Mouse (Mus musculus): ENCODE data around the gene Etv1. TPM values are rescaled to one million over a fixed set of nuclear protein-coding genes. Genes with fewer than 3 reads are reported as not detected.

The Etv1 gene
- polyA plus RNA-seq (2015; fragmentation: Nextera tagmentation; extraction: Ambion mirVana), result 1.6 and 1.8 TPM in 2 replicates

DNA sequence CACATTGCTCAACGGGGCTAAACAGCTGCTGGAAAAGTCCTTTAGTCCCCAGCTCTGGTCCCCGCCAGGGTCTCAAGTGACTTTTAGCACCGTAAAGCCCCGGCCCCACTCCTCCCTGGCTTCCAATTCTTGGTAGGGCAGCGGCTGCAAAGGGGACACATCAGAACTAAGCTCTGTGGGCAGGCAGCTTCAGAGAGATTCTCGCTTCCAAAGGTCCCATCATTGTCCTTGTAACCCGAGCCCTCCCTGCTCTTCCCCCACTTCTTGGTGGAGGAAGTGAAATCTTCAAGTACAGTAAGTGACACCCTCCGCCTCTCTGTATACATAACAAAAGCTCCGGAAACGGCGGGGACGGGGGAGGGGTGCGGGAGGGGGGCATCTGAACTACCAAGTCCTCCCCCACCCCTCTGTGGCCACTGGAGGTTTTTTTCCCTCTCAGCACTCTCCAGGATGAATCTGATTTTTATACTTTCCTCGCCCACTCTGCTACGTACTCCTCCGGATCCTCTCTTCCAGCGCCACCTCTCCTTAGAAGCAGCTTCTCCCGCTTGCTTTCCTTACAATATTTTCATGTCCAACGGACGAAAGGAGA lies at the start of gene Etv1:
TSS of gene Etv1 (plus strand) at position 195 of the 592 bp plus-strand sequence.
- peak; percentile 37 for DNase-seq (ENCODE audit: low spot score)

DNA sequence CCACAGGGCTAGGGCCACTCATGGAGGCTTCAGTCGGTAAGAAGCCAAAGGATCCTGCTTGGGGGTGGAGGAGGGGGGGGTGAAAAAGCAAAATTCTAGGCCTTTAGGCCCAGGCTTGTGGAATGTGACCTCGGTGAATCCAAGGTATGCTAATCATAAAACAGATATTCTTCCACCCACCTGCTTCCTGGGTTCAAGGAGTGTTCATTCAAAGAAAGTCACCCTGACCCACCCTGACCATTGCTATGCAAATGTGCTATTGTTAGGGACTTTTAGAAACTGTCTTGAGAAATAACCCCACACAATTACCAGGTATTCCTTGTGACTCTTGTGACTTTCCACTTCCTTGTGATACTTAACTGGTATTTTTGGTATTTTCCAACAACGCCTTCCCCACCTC lies 49.5 kb upstream of the Etv1 start:
- no peak for DNase-seq (ENCODE audit: low spot score)

DNA sequence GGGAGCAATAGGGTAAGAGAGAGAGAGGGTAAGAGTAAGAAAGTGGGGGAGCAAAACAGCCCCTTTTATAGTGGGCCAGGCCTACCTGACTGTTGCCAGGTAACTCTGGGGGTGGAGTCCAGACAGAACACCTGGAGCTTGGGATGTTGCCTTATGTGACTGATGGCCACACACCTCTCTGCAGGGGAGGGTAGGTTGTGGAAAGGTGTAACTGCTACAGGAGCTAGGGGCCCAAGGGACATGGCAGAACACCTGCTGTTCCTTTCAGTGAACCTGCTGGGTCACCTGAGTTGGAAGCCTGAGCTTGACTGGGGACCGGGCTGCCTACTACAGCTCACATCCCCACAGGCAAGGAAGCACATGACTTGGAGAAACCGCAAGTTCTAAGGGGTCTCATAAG lies 48.4 kb upstream of the Etv1 start:
- no peak for DNase-seq (ENCODE audit: low spot score)

DNA sequence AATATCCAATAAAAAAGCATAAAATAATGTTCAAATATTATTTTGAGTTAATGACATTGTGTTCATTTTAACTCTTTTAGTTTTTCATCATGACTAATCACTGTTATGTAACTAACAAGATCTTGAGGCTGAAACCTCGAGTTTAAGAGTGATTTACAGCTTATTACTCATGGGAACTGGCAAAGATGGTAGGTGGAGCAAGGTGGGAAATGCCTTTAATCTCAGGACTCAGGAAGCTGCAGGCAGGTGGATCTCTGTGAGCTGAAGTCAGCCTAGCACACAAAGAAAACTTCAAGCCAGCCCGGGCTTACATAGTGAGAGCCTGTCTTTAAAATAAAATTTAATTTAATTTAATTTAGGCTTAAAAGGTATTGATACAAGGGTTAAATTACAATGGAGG lies 19.9 kb upstream of the Etv1 start:
- DNase-seq (ENCODE audit: low spot score), result no peak

DNA sequence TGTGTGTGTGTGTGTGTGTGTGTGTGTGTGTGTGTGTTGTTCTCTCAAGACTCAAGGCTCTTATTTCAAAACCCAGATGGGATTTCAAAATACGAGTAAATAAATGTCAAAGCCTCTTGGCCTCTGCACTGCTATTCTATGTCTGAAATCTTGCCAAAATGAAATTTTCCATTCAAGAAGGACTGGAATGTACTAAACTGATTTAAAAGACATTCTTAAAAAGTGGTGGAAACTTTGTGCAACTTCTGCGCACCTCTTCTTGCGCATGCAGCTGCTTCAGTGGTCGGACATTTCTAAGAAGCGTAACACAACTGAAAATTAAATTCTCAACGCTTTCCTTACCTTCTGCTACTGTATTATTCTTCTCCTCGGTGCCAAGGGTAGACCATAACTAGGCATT lies 1.9 kb upstream of the Etv1 start:
- no peak for DNase-seq (ENCODE audit: low spot score)

DNA sequence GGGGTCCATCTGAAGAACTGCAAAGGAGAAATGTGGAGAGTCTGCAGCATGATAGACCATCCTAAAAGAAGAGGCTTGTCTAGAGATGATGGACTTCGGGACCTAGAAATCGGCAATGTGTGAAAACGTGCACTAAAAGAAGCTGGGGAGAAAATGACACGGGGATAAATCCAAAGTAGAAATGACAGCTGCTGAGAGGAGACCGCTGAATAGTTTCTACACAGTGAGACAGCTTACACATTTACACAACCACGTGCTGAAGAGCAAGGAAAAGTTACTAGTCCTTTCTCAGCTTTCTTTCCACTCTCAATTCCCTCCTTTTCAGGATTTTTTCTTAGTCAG lies 1.3 kb upstream of the Etv1 start:
- no peak for DNase-seq (ENCODE audit: low spot score)

DNA sequence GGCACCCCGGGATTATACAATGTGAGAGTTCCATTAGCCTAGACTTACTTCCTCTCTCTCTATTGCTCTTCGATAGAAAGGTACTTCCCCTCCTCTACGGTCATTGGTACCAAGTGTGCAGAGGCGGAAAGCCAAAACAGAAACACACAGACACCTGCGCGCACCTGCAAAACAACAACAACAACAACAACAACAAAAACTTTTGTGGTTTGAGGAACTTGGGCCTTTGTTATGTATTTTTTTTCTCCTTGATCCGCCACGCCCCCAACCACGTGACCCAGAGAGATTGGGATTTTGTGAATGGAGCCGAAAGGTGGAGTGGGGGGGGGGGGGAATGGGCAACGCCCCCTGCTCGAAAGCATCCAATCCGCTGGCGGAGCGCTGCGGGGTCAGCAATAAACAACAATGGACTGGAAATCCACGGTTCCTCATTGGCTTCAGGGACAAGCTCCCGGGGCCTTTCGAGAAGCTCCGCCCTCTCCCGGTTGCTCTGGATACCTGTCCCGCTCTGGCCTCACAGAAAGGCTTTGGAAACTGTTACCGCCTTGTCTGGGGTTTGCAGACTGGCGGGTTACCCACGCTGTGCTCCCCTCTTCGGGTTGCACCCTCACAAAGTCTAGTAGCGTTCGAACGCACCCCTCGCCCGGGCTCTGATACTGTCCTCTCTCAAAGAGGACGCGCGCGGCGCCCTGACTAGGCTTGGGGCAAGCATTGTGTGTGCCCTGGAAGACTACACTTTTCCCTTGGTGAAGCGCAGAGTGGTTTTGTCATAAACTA lies 693 bp upstream of the Etv1 start:
- peak; percentile 27 for DNase-seq (ENCODE audit: low spot score)

DNA sequence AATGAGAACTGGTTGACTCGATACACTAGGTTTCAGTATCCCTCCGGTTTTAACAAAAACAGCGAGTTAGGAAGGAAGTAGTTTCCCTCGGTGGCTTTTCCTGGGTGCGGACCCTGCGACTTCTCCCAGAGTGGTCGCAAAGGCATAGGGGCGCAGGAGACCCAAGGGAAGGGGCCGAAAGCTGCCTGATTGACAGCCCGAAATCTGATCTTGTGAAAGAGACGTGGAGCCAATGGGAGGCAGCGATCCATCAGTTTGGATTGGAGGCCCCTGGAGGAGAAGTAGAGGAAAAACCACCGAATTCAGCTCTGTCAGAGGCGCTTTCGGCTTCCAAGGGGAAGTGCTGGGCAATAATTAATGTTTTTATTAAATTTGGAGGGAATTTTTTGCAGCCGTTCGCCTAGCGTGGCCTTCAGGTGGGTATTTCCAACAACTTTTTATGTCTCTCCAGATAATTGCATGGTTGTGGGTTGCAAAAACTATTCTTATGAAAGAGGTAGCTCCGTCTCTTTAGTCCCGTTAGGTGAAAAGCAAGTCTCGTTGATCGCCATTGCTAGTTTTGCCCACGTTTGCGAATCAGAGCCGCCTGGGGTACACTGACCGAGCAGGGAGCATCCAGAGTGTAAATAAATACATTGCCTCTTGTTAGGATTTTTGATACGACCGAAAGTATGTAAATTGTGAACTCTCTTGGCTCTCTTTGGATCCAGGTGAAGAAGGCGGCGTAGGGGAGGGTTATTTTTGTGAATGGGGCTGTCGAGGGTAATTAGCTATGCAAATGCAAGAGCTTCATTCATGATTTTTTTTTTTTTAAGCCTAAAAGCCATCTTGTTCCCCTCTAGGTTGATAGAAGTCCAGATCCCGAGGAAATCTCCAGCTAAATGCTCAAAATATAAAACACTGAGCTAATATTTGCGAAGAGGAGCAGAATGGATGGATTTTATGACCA lies 1.1 kb downstream of the Etv1 start:
- no peak for DNase-seq (ENCODE audit: low spot score)

DNA sequence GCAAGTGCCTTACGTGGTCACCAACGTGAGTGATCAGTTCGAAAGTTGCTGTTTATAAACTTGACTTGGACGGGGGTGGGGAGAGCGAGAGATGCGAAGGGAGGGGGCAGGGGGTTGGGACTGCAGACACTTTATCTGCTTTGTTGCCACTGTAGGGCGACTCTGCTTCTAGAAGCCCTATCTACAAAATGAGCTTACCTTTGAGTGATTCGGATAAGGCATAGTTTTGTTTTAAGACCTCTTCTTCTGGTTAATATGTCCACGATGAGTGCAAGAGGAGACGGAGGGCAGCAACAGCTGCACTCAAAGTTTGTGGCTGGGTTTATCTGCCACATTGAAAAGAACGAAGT lies 1.8 kb downstream of the Etv1 start:
- DNase-seq (ENCODE audit: low spot score), result no peak

DNA sequence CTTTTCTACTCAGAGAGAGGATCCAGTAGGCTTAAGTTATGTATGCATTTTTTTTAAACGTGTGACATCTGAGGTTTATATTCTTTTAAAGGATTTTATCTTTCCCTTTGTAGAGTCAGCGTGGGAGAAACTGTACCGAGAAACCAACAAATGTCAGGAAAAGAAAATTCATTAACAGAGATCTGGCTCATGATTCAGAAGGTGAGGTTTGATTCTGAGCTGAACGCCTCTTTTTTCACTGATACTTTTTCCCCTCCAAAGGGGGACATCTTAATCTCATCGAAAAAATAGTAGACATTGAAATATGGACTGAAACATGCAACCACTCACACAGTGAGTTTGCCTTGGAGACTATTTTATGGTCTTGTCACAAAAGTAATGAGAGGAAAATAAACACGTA lies 2.5 kb downstream of the Etv1 start:
- DNase-seq (ENCODE audit: low spot score), result no peak

DNA sequence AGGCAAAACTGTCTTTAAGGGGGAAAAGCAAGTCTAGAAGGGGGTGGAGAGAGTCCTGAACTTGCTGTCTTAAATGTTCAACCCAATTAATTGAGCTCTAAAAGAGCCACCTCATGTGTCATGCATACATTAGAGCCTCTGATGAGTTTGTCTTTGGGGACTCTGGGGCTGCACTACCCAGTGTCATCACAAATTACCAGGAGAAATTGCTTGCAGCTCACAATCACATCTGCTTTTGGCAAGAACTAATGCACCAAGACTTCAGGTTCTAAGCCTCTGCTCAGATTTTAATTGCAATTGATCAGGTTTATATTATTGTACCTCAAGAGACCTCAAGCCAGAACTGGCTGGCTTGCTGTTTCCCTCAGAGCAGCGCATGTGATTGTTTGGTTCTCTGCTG lies 4.1 kb downstream of the Etv1 start:
- DNase-seq (ENCODE audit: low spot score), result no peak

DNA sequence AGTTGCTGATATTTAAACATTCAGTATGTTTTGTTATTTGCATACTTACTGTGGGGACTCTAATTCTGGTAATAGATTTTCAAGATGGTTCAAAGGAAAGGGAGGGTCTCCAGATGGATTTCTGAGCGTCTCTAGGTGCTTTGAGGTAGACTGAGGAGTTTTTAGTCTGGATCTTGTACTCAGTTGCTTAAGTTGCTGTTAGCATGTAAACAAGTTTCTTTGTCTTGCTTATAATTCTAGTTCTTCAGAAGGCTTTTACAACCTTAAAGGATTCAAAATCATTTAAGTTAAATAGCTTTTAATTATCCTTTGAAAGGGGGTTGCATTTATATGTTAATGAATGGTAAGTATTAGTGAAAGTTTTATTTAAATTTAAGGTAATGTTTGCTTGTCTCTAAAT lies 5.0 kb downstream of the Etv1 start:
- no peak for DNase-seq (ENCODE audit: low spot score)

DNA sequence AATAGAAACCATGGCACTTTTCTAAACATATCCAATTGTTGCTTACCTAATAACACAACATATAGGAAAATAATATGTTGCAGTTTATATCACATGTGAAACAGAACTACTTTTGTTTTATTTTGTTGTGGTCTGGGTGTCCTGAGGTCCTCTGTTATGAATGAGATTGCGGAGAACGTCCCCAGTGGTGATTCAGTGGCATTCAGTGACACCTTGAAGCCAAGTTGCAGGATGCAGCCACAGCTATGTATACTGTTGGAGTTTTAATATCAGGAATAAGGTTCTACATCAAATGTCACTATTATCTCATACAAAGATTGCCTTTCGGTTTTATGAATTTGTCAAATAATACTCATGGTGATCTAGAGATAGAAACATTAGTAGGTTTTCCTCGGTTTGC lies 7.4 kb downstream of the Etv1 start:
- DNase-seq (ENCODE audit: low spot score), result no peak

DNA sequence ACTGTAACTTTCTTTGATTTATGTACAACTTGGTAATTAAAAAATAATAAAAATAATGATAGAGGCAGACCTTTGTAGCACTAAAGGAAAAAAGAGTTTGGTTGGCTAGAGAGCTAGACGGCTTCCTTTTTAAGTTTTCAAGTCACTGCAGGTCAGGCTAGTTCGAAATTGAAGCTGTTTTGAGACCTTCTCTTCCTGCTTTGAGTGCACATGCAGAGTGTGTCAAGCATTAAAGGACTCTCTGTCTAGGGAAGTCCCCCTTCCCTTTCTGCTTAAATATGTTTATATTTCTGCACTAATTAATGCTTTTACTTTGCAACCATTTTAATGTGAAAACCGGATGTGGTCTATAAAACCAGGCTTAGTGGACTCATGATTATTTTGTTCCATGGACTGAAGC lies 8.5 kb downstream of the Etv1 start:
- DNase-seq (ENCODE audit: low spot score), result no peak

DNA sequence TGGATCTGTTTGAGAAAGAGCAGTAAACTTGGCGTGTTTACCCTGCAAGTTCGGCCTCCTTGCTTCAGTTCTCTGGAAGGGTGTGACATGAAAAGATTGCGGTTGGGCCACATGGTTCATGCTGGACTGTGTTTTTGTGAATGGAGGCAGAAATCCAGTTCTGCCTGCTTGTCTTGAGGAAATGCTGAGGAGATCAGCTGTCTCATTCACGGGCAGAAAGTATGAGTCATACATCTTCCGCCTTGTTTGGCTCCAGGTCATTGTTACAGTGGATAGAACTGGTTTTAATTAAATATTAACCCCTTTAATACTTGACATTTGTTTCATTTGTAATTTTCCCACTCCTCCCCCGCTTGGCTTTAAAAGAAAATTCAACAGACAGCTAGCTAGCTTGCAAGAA lies 9.4 kb downstream of the Etv1 start:
- DNase-seq (ENCODE audit: low spot score), result no peak

DNA sequence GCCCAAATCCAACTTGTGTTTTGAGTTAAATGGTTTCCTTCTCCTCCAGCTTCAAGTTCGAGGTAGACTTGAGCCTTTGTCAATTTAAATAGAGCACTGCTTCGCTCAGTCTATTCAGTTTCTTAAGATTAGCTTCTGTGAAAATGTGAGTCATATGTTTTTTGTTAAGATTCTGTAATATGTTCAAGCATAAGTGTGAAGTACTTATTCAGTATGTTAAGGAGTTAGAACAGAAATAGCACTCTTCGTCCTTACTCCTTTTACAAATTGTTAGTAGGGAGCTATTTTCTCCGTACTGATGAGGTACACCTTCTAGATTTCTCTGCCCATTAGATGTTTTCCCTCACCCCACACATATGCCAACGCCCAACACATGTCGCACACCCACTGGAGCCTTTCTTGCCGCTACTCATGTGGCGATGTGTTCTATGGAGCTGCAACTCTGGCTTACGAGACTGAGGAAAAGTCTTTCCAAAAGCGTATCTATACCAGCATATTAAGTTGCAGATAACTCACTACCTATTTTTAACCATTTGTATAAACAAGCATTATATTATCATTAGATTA lies 10.7 kb downstream of the Etv1 start:
- DNase-seq (ENCODE audit: low spot score), result no peak

DNA sequence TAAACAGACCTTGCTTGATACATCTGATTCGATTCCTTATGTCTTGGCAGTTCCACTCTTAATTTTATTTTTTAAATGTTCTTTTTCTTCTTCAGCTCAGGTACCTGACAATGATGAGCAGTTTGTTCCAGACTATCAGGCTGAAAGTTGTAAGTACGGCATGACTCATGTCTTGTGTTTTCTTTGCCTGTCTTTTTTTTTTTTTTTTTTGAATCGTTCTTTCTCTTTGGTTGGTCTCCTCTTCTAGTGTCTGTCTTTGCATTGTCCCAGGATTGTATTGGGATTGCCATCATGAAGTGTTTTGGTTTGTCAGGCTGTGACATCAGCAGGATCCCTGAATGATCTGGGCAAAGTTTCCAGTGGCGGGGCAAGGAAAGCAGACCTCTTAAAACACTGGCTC lies 13.9 kb downstream of the Etv1 start:
- DNase-seq (ENCODE audit: low spot score), result no peak

DNA sequence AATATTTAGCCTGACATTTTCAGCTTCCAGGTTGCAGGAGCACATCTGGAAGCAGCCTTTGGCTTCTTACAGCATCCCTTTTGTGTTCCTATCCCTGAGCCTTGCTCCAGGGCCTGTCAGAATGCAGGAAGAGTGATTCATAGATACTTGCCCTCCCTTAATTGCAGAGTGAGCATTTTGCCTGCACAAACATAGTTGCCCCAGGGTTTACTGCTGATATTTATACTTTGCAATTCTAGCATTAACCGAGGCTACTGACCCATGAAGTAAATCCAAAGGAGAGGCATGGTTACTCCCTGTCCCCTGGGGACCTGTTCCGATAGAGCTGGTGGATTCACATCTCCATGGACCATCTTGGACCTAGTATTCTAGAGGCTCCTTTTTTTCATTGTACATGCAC lies 14.5 kb downstream of the Etv1 start:
- DNase-seq (ENCODE audit: low spot score), result no peak

DNA sequence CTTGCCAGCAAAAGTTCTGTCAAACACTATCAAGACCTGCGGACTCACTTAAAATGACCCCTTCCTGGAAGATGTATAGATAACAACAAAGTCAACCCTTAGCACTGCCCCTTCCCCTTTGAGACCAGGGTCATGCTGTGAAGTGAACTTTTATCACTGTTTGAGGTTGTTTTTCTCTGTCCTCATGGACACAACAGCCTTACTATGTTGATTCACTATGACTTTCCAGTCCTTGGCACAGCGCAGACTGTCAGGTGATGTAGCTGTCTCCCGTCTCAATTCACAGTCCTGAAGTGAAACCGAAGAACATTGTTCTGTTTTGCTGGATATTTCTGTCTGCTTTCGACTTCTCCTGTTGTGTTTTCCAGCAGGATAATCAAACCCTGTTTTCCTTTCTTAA lies 27.9 kb downstream of the Etv1 start:
- no peak for DNase-seq (ENCODE audit: low spot score)

DNA sequence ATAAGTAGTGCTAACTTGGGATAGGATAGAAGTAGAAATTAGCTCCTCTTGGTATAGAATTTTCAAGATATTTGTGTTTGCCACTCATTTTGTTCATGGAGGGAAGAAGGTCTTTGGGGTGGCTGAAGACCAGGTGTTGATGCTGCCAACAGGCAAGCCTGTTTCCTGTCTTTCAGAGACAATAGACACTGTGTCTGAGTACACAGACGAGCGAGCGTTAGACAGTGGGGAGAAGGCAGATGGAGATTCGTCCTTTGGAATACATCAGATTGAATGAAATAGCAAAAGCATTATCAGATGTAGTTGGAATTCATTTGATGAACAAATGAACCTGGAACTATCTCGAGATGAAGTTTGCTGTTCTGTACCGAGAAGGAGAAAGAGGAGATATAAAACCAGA lies 33.2 kb downstream of the Etv1 start:
- DNase-seq (ENCODE audit: low spot score), result no peak

DNA sequence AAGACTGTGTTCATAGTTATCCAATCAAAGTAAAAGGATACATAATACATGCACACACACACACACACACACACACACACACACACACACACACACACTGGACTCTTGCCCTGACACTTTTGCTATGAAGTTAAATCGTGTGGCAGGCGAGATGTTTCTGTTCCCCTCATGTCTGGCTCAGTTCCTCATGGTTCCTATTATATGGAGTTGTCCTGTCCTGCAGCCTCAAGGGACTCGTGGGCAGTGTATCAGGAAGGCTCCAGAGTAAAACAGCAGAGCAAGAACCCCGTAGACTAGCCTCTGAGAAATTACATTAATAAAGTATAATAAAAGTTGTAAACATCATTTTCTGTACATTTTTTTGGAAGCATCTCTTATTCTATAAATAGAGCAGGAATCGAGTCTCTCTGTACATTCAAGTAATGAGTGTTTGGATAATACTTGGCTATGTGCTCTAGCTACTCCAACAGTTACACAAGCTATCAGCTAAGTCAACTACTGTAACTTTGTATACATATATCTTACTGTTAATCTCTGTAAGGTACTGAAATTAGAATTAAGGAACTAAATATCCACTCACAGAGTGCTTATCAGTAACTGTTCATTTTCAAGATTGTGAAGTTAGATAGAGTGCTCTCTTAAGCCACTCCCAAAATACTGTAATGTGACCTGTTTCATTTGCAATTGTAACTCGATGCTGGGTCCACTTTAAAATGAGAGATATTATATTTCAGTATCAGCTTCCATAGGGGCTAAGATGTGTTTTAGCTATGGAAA lies 35.0 kb downstream of the Etv1 start:
- DNase-seq (ENCODE audit: low spot score), result no peak
